Mouse (Mus musculus) stomach, postnatal 0 days (tissue): ENCODE results near the gene Slc7a15.

ENCODE experiments used
- CTCF ChIP-seq: IDR thresholded peaks from 2 replicates; pipeline ENCODE4 v1.5.1; 2016; ENCODE audit warnings: antibody characterized with exemption, low read depth, mild to moderate bottlenecking, moderate library complexity
- EP300 ChIP-seq: optimal IDR thresholded peaks from 2 replicates; pipeline ENCODE3; 2016; ENCODE audit warnings: antibody characterized with exemption

GRCm38 (mm10) chr12:8499001-8499870, 99.6 kb downstream of the Slc7a15 start:
- TF ChIP-seq CTCF = no peak; the same call in 1 of the 2 replicates
- TF ChIP-seq EP300 = no peak
